ENCODE assay signal across 9 mouse cellular contexts in the genomic region with DNA sequence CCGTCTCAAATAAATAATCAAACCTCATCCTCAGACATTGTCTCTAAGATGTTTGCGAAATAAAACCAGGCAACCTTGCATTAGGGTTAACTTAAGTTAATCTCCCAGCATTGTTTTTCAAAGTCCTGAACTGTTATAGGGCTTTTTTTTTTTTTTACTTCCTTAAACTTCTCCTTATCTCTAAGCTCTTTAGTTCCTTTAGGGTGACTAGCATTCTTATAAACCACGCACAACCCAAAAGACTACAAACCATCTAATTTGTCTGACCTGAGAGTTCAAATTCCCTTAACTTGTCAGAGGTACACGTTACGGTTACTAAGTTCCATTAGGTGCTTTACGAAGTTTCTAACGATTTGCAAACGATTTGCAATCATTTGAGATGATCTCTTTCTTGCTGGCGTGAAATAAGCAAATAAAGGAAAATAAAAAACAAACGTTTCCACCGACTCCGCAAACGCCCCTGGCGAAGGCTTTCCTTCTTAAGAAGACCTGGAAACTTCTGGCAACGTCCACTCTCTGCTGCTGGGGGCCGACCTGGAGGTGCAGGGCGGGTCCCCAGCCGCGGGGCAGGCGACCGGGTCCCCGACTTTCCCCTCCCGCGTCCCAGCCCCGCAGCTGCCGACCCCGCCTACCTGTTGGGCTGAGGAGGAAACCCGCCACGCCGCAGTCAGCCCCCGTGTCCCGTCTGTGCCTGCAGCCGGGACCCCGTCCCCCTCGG. TPM values are rescaled to one million over a fixed set of nuclear protein-coding genes. Genes with fewer than 3 reads are reported as not detected.
DNase-seq lines count a peak whose midpoint lies in the region; ATAC-seq and TF ChIP-seq lines count a peak whose summit lies in the region.
"Had no signal": no experiment of that assay in that cellular context is flagged by ENCODE, and none has a peak within 500 bp of the region (broad histone marks: within the 10 kb centered on the region; RNA-seq: fewer than 3 reads in every experiment).

No protein-coding gene starts in this region.

- peak in 1 of 2 experiments; percentile 32; a peak in 1 of 4 replicates for TF ChIP-seq POLR2A in MEL (IDR thresholded peaks at IDR 0.05; ENCODE audit: control insufficient read depth in 1 of 2, insufficient read depth in 1 of 2, low read depth in 1 of 2, low read length in 2 of 2, poor library complexity in 1 of 2)
- TF ChIP-seq POLR2A in olfactory bulb, adult 2 months (IDR thresholded peaks at IDR 0.05; ENCODE audit: insufficient read depth, low read depth, low read length): no peak

- no peaks in the 10 kb centered on the region for H3K27me3 ChIP-seq in heart, embryonic 16.5 days (ENCODE audit: control insufficient read depth, insufficient read depth, low read length)
- H3K27me3 ChIP-seq in MEL (ENCODE audit: control insufficient read depth in 1 of 2, insufficient read depth in 2 of 2, low read length in 2 of 2): no peaks in the 10 kb centered on the region
- no peaks in the 10 kb centered on the region for H3K27me3 ChIP-seq in forebrain, embryonic 11.5 days (ENCODE audit: control insufficient read depth, insufficient read depth, low read length)
- H3K27me3 ChIP-seq in liver, embryonic 11.5 days (replicated peaks; ENCODE audit: control insufficient read depth, insufficient read depth, low read length): no peaks in the 10 kb centered on the region

- WGBS in heart, embryonic 16.5 days: under 1% methylated on average over 35 of the region's 35 CpGs
- 2% methylated on average over 35 of the region's 35 CpGs for WGBS in forebrain, embryonic 11.5 days
- under 1% methylated on average over 35 of the region's 35 CpGs for WGBS in liver, embryonic 11.5 days
- WGBS in olfactory bulb, adult 2 months: 4% methylated on average over 34 of the region's 35 CpGs

- peak overlapping the region; percentile 78 for H3K4me3 ChIP-seq in heart, embryonic 16.5 days (ENCODE audit: low read length)
- H3K4me3 ChIP-seq in MEL (ENCODE audit: control insufficient read depth in 1 of 2, insufficient read depth in 1 of 2, low read depth in 2 of 2, low read length in 2 of 2): peak overlapping the region; percentile 94 to 95
- peak overlapping the region; percentile 94 for H3K4me3 ChIP-seq in forebrain, embryonic 11.5 days (ENCODE audit: low read depth, low read length)
- peak overlapping the region; percentile 99 for H3K4me3 ChIP-seq in liver, embryonic 11.5 days (ENCODE audit: low read depth, low read length)
- peak overlapping the region; percentile 94 for H3K4me3 ChIP-seq in olfactory bulb, adult 2 months (ENCODE audit: insufficient read depth, low read depth, low read length)

- ATAC-seq in heart, embryonic 16.5 days (replicated peaks; ENCODE audit: extremely low read depth, insufficient read depth, low FRiP score): peak; percentile 49; the same call in 1 of the 2 replicates
- ATAC-seq in forebrain, embryonic 11.5 days (replicated peaks; ENCODE audit: low FRiP score): no peak
- ATAC-seq in liver, embryonic 11.5 days (replicated peaks; ENCODE audit: low FRiP score): peak; percentile 66

- H3K9ac ChIP-seq in heart, embryonic 16.5 days (ENCODE audit: low read length): peak overlapping the region; percentile 91
- peak overlapping the region; percentile 100 for H3K9ac ChIP-seq in MEL (ENCODE audit: control insufficient read depth, low read depth, low read length, poor library complexity, severe bottlenecking)
- peak overlapping the region; percentile 85 for H3K9ac ChIP-seq in forebrain, embryonic 11.5 days (ENCODE audit: low read length)
- H3K9ac ChIP-seq in liver, embryonic 11.5 days (ENCODE audit: low read depth, low read length): peak overlapping the region; percentile 97

- H3K4me1 ChIP-seq in heart, embryonic 16.5 days (ENCODE audit: control insufficient read depth, insufficient read depth, low read length): peaks cover 17% of the 10 kb centered on the region
- H3K4me1 ChIP-seq in MEL (ENCODE audit: control insufficient read depth in 1 of 2, insufficient read depth in 2 of 2, low read length in 2 of 2): peaks cover 5 to 12% of the 10 kb centered on the region in 2 experiments
- 0 out of 2 replicates have a peak, but pooled peaks cover 4% of the 10 kb centered on the region for H3K4me1 ChIP-seq in forebrain, embryonic 11.5 days (replicated peaks; ENCODE audit: control insufficient read depth, insufficient read depth, low read length)
- peaks cover 9% of the 10 kb centered on the region; the same call in 1 of the 2 replicates for H3K4me1 ChIP-seq in liver, embryonic 11.5 days (replicated peaks; ENCODE audit: control insufficient read depth, insufficient read depth, low read length)
- H3K4me1 ChIP-seq in olfactory bulb, adult 2 months (ENCODE audit: control insufficient read depth, insufficient read depth, low read length): peaks cover 2% of the 10 kb centered on the region; the same call in 1 of the 2 replicates

- H3K4me2 ChIP-seq in heart, embryonic 16.5 days (ENCODE audit: low read depth, low read length): peak overlapping the region; percentile 81
- peak overlapping the region; percentile 64 for H3K4me2 ChIP-seq in forebrain, embryonic 11.5 days (ENCODE audit: low read depth, low read length, severe bottlenecking)
- peak overlapping the region; percentile 60 for H3K4me2 ChIP-seq in liver, embryonic 11.5 days

- intact Hi-C loops in heart, postnatal 10 days (cut with DNase I): loop anchor here (2.0 kb wide), 1 partner anchor 30 kb away; no protein-coding TSS in a partner anchor

- H3K79me2 ChIP-seq in MEL (ENCODE audit: control insufficient read depth, insufficient read depth, low read length, poor library complexity): peaks cover 32% of the 10 kb centered on the region

- TF ChIP-seq CTCF in MEL (IDR thresholded peaks at IDR 0.05 in 2 of 3, conservative IDR thresholded peaks at IDR 0.05 in 1 of 3; ENCODE audit: control insufficient read depth in 1 of 3, insufficient read depth in 1 of 3, low read depth in 2 of 3, low read length in 3 of 3, poor library complexity in 1 of 3, severe bottlenecking in 1 of 3): no peak
- no peak for TF ChIP-seq CTCF in olfactory bulb, adult 2 months (IDR thresholded peaks at IDR 0.05; ENCODE audit: insufficient read depth, low read depth, low read length)

- H3K9me3 ChIP-seq in heart, embryonic 16.5 days (replicated peaks; ENCODE audit: control insufficient read depth, low read length): no peaks in the 10 kb centered on the region
- no peaks in the 10 kb centered on the region for H3K9me3 ChIP-seq in MEL (replicated peaks; ENCODE audit: insufficient read depth, low read length)
- peaks cover 2% of the 10 kb centered on the region; the same call in 1 of the 2 replicates for H3K9me3 ChIP-seq in forebrain, embryonic 11.5 days (ENCODE audit: control insufficient read depth, low read length)
- H3K9me3 ChIP-seq in liver, embryonic 11.5 days (ENCODE audit: control insufficient read depth, low read length): no peaks in the 10 kb centered on the region; the same call in 1 of the 2 replicates

- TF ChIP-seq RAD21 in MEL (IDR thresholded peaks at IDR 0.05; ENCODE audit: low read depth, low read length): no peak

- TF ChIP-seq EP300 in MEL (IDR thresholded peaks at IDR 0.05; ENCODE audit: low read depth in 1 of 2, low read length in 2 of 2): peak; percentile 69 to 86

- peaks cover 2% of the 10 kb centered on the region; the same call in 1 of the 2 replicates for H3K36me3 ChIP-seq in heart, embryonic 16.5 days (ENCODE audit: control insufficient read depth, insufficient read depth)
- peaks cover 0 to 18% of the 10 kb centered on the region in 2 experiments; a peak in 3 of 4 replicates for H3K36me3 ChIP-seq in MEL (ENCODE audit: control insufficient read depth in 1 of 2, insufficient read depth in 2 of 2, low read length in 2 of 2)
- no peaks in the 10 kb centered on the region for H3K36me3 ChIP-seq in forebrain, embryonic 11.5 days (ENCODE audit: control insufficient read depth, insufficient read depth, low read length)
- H3K36me3 ChIP-seq in liver, embryonic 11.5 days (ENCODE audit: control insufficient read depth, insufficient read depth, low read length): no peaks in the 10 kb centered on the region

- DNase-seq in heart, postnatal 10 days: no peak
- DNase-seq in MEL (ENCODE audit: low read depth, low spot score): peak; percentile 82
- no peak for DNase-seq in forebrain, embryonic 11.5 days (ENCODE audit: low spot score)
- no peak for DNase-seq in liver, embryonic 11.5 days (ENCODE audit: low spot score)
- no peak for DNase-seq in adrenal gland, postnatal 10 days
- no peak for DNase-seq in layer of hippocampus, adult 9-10 months (ENCODE audit: low spot score)

- H3K27ac ChIP-seq in heart, embryonic 16.5 days (ENCODE audit: low read length): peak overlapping the region; percentile 88
- H3K27ac ChIP-seq in MEL (ENCODE audit: control insufficient read depth, low read depth, low read length): peak overlapping the region; percentile 98
- peak overlapping the region; percentile 79 for H3K27ac ChIP-seq in forebrain, embryonic 11.5 days (ENCODE audit: low read depth, low read length)
- H3K27ac ChIP-seq in liver, embryonic 11.5 days (ENCODE audit: low read depth, low read length): peak overlapping the region; percentile 95
- H3K27ac ChIP-seq in olfactory bulb, adult 2 months (ENCODE audit: insufficient read depth, low read depth, low read length): no peak overlapping the region

RNA-seq across cellular contexts. Expression of gene Heatr5a, which starts 0.6 kb away (rescaled TPM):
- 7.9 and 9.0 TPM in 2 replicates for polyA plus RNA-seq in heart, embryonic 16.5 days (2015; fragmentation: Nextera tagmentation; extraction: Ambion mirVana)
- 10 to 100 TPM; 21.8 to 23.0 TPM for total RNA-seq in heart, postnatal 10 days (2021)
- total RNA-seq in MEL (2012; rRNA removed): 41.2 and 46.2 TPM in 2 replicates
- polyA plus RNA-seq in MEL (2012; ENCODE audit: insufficient read depth in 1 of 2, insufficient read length in 2 of 2, low read depth in 1 of 2, low replicate concordance in 2 of 2, missing spikeins in 1 of 2): 10 to 100 TPM; 70.4 to 70.5 TPM
- polyA plus RNA-seq in forebrain, embryonic 11.5 days (2014; fragmentation: Nextera tagmentation; extraction: Ambion mirVana): 13.3 and 16.8 TPM in 2 replicates
- 18.3 and 18.9 TPM in 2 replicates for polyA plus RNA-seq in liver, embryonic 11.5 days (2014; fragmentation: Nextera tagmentation; extraction: Ambion mirVana)
- polyA plus RNA-seq in olfactory bulb, adult 2 months (2012; ENCODE audit: insufficient read depth, insufficient read length, low replicate concordance, missing spikeins): not detected in 2 replicates
- total RNA-seq in adrenal gland, postnatal 10 days (2021): 10 to 100 TPM; 14.9 to 22.4 TPM

RNA-seq across cellular contexts. Expression of gene Dtd2, which starts 35.8 kb away (rescaled TPM):
- 15.0 and 15.8 TPM in 2 replicates for polyA plus RNA-seq in heart, embryonic 16.5 days (2015; fragmentation: Nextera tagmentation; extraction: Ambion mirVana)
- 1 to 10 TPM; 6.8 to 8.4 TPM for total RNA-seq in heart, postnatal 10 days (2021)
- 15.5 and 16.1 TPM in 2 replicates for total RNA-seq in MEL (2012; rRNA removed)
- 10 to 100 TPM in 1 of 2 experiments, not detected in 1; 22.4 TPM for polyA plus RNA-seq in MEL (2012; ENCODE audit: insufficient read depth in 1 of 2, insufficient read length in 2 of 2, low read depth in 1 of 2, low replicate concordance in 2 of 2, missing spikeins in 1 of 2)
- polyA plus RNA-seq in forebrain, embryonic 11.5 days (2014; fragmentation: Nextera tagmentation; extraction: Ambion mirVana): 26.6 and 28.7 TPM in 2 replicates
- 31.0 and 33.1 TPM in 2 replicates for polyA plus RNA-seq in liver, embryonic 11.5 days (2014; fragmentation: Nextera tagmentation; extraction: Ambion mirVana)
- not detected in 2 replicates for polyA plus RNA-seq in olfactory bulb, adult 2 months (2012; ENCODE audit: insufficient read depth, insufficient read length, low replicate concordance, missing spikeins)
- 10 to 100 TPM; 16.7 to 21.1 TPM for total RNA-seq in adrenal gland, postnatal 10 days (2021)

RNA-seq across cellular contexts. Expression of gene Gpr33, which starts 57.4 kb away (rescaled TPM):
- not detected in 2 replicates for polyA plus RNA-seq in heart, embryonic 16.5 days (2015; fragmentation: Nextera tagmentation; extraction: Ambion mirVana)
- total RNA-seq in heart, postnatal 10 days (2021): not detected
- total RNA-seq in MEL (2012; rRNA removed): not detected in 2 replicates
- not detected for polyA plus RNA-seq in MEL (2012; ENCODE audit: insufficient read depth in 1 of 2, insufficient read length in 2 of 2, low read depth in 1 of 2, low replicate concordance in 2 of 2, missing spikeins in 1 of 2)
- polyA plus RNA-seq in forebrain, embryonic 11.5 days (2014; fragmentation: Nextera tagmentation; extraction: Ambion mirVana): not detected in 2 replicates
- polyA plus RNA-seq in liver, embryonic 11.5 days (2014; fragmentation: Nextera tagmentation; extraction: Ambion mirVana): not detected in 2 replicates
- not detected in 2 replicates for polyA plus RNA-seq in olfactory bulb, adult 2 months (2012; ENCODE audit: insufficient read depth, insufficient read length, low replicate concordance, missing spikeins)
- not detected for total RNA-seq in adrenal gland, postnatal 10 days (2021)
- total RNA-seq: adrenal gland, postnatal 36 days had no signal
